Mouse (Mus musculus) kidney, embryonic 14.5 days (tissue): ENCODE data around the gene Hist1h3e. TPM values are rescaled to one million over a fixed set of nuclear protein-coding genes. Genes with fewer than 3 reads are reported as not detected.
"Not testable (repeated sequence)": the region's sequence is repeated elsewhere in the genome, so short reads cannot be mapped to it uniquely, and the experiment has no call there.

Experiments
- ATAC-seq: fragments of 200-750 bp; cut with Nextera tagmentation; 2 replicates; pipeline ENCODE4 v1.8.0; 2017; ENCODE audit warnings: moderate number of reproducible peaks, mild to moderate bottlenecking, moderate TSS enrichment, moderate library complexity; ENCODE audit not compliant: low FRiP score, low TSS enrichment
- H3K27ac ChIP-seq: fragments of 300-500 bp; sonication (generic); 2 replicates; pipeline ENCODE4 v1.5.1; 2014; ENCODE audit warnings: low read depth, mild to moderate bottlenecking, low read length, moderate library complexity, mixed read lengths
- H3K27me3 ChIP-seq: fragments of 300-500 bp; sonication (generic); 2 replicates; pipeline ENCODE4 v1.6.1; 2014; ENCODE audit warnings: mild to moderate bottlenecking, low read length; ENCODE audit not compliant: control insufficient read depth, insufficient read depth
- H3K36me3 ChIP-seq: fragments of 300-500 bp; sonication (generic); 2 replicates; pipeline ENCODE4 v1.6.1; 2014; ENCODE audit warnings: low read length, mixed read lengths; ENCODE audit not compliant: control insufficient read depth, insufficient read depth
- H3K4me1 ChIP-seq: fragments of 300-500 bp; sonication (generic); 2 replicates; pipeline ENCODE4 v1.6.1; 2014; ENCODE audit warnings: low read length, mixed read lengths; ENCODE audit not compliant: control insufficient read depth, insufficient read depth
- H3K4me2 ChIP-seq: fragments of 300-500 bp; sonication (generic); replicated peaks from 2 replicates; pipeline ENCODE4 v1.6.1; 2014; ENCODE audit warnings: low read depth, mild to moderate bottlenecking, low read length
- H3K4me3 ChIP-seq: fragments of 300-500 bp; sonication (generic); 2 replicates; pipeline ENCODE4 v1.5.1; 2014; ENCODE audit warnings: mild to moderate bottlenecking, low read length
- H3K9ac ChIP-seq: fragments of 300-500 bp; sonication (generic); 2 replicates; pipeline ENCODE4 v1.6.1; 2014; ENCODE audit warnings: low read depth, mild to moderate bottlenecking, low read length, moderate library complexity
- H3K9me3 ChIP-seq: fragments of 300-500 bp; sonication (generic); 2 replicates; pipeline ENCODE4 v1.6.1; 2016; ENCODE audit warnings: low read length; ENCODE audit not compliant: control insufficient read depth
- WGBS: fragments of 180-500 bp; shearing (Covaris S2); extraction: QIAGEN DNeasy Blood & Tissue Kit; methylation state at CpG from one replicate; pipeline ENCODE4 v1.1.7; 2014; 5-methylcytosine and 5-hydroxymethylcytosine counted together
- polyA plus RNA-seq: library from polyadenylated mRNA; unstranded; fragments of >200 nt; fragmentation: Nextera tagmentation; extraction: Ambion mirVana; gene quantifications from 2 replicates; pipeline ENCODE4 v1.2.1, GENCODE M21; 2014

Hist1h3e gene
- polyA plus RNA-seq, 1 experiment from 2014 or later = 11.4 TPM

- not testable (repeated sequence) for H3K27me3 ChIP-seq, H3K9me3 ChIP-seq, ATAC-seq, H3K4me2 ChIP-seq, H3K4me1 ChIP-seq, H3K36me3 ChIP-seq
- peak overlapping the region; percentile 89; the same call in 1 of the 2 replicates for H3K27ac ChIP-seq
- H3K9ac ChIP-seq = peak overlapping the region; percentile 69; the same call in 1 of the 2 replicates
- H3K4me3 ChIP-seq = peak overlapping the region; percentile 46
- WGBS = 0% methylated on average over 11 of the region's 14 CpGs
These were observed 17.4 kb downstream of the Hist1h3e start for GRCm38 (mm10) chr13:23544787-23545120.

GRCm38 (mm10) chr13:23543965-23544786 is 18.0 kb downstream of the Hist1h3e start, which contains the start of gene Hist1h3f:
Gene Hist1h3f, plus strand, starts transcription at chr13:23544052.
- peak; percentile 95 for ATAC-seq
- H3K36me3 ChIP-seq = no peaks in the 10 kb centered on the region
- H3K27me3 ChIP-seq = no peaks in the 10 kb centered on the region
- peak within 1 kb of the TSS; percentile 69 for H3K9ac ChIP-seq
- H3K4me2 ChIP-seq = peak within 1 kb of the TSS; percentile 76
- peak within 1 kb of the TSS; percentile 97 for H3K27ac ChIP-seq
- H3K4me1 ChIP-seq = no peaks in the 10 kb centered on the region
- H3K4me3 ChIP-seq = peak within 1 kb of the TSS; percentile 46
- whole genome bisulfite sequencing = under 1% methylated on average over 30 of the region's 45 CpGs
- no peaks in the 10 kb centered on the region for H3K9me3 ChIP-seq

- H3K27ac ChIP-seq = peak within 1 kb of the TSS; percentile 97
- H3K36me3 ChIP-seq, H3K27me3 ChIP-seq, H3K9me3 ChIP-seq, H3K4me1 ChIP-seq: not testable (repeated sequence)
- peak within 1 kb of the TSS; percentile 46 for H3K4me3 ChIP-seq
- WGBS = under 1% methylated on average over 24 of the region's 42 CpGs
- peak; percentile 96 for ATAC-seq
- peak within 1 kb of the TSS; percentile 69 for H3K9ac ChIP-seq
- H3K4me2 ChIP-seq = peak within 1 kb of the TSS; percentile 76
These were observed 19.1 kb downstream of the Hist1h3e start, which contains the start of gene Hist1h2bh for GRCm38 (mm10) chr13:23542999-23543607. Gene Hist1h2bh, minus strand, starts transcription at chr13:23543392.

DNA sequence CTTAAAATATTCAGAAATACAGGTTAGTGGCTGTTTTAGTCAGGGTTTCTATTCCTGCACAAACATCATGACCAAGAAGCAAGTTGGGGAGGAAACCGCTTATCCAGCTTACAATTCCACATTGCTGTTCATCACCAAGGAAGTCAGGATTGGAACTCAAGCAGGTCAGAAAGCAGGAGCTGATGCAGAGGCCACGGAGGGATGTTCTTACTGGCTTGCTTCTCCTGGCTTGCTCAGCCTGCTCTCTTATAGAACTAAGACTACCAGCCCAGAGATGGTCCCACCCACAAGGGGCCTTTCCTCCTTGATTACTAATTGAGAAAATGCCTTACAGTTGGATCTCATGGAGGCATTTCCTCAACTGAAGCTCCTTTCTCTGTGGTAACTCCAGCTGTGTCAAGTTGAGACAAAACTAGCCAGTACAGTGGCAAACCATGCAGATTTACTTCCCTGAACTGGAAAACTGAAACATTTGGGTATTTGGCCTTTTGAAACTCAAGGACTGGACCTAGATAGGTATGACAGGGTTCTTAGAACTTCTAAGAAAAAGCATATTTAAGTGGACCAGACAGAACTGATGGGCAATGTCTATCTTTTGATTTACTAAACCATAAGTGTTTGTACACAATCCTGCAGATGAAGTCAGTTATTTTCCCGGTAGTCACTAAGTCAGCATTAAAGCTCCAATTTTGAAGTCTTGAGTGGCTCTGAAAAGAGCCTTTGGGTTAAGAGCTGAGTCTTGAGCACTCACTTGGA is 19.8 kb downstream of the Hist1h3e start:
- H3K36me3 ChIP-seq, ATAC-seq, H3K27me3 ChIP-seq, H3K4me1 ChIP-seq, H3K9me3 ChIP-seq: not testable (repeated sequence)
- Histone ChIP-seq H3K4me3 (peak overlapping the region; percentile 44), H3K27ac (peak overlapping the region; percentile 88), H3K9ac (peak overlapping the region; percentile 68), H3K4me2 (peak overlapping the region; percentile 76)
- 11% methylated on average over 3 of the region's 3 CpGs for WGBS

DNA sequence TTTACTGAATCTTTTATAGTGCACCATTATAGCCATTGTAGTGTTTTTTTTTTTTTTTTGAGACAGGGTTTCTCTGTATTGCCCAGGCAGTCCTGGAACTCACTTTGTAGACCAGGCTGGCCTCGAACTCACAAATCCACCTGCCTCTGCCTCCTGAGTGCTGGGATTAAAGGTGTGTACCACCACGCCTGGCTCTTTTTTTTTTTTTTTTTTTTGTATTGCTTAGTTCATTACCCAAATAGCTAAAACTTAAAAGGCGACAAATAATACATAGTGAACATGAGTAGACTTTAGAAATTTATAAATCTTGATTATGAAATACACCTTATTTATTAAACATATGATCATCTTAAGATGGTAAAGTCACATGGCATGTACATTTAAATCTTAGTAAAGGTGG is 20.7 kb downstream of the Hist1h3e start:
- ATAC-seq = no peak
- no peaks in the 10 kb centered on the region for H3K27me3 ChIP-seq
- 90% methylated on average over 3 of the region's 3 CpGs for WGBS
- H3K4me3 ChIP-seq = no peak overlapping the region
- peaks cover 5% of the 10 kb centered on the region for H3K4me1 ChIP-seq
- no peak overlapping the region for H3K9ac ChIP-seq
- no peaks in the 10 kb centered on the region for H3K9me3 ChIP-seq
- H3K36me3 ChIP-seq = no peaks in the 10 kb centered on the region
- H3K27ac ChIP-seq = no peak overlapping the region
- H3K4me2 ChIP-seq = no peak overlapping the region

DNA sequence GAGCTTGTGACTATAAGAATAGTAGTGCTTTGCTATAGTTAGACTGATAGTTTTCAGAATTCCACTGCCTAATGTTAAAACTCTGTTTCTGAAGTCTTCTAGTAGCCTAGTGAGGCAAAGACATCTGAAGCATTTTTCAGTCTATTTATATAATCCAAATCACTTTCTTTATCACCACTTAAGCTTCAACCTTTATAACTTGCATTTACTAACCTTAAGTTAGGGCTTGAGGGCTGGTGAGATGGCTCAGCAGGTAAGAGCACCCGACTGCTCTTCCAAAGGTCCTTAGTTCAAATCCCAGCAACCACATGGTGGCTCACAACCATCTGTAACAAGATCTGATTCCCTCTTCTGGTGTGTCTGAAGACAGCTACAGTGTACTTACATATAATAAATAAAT is 22.3 kb downstream of the Hist1h3e start:
- not testable (repeated sequence) for H3K4me1 ChIP-seq, H3K9me3 ChIP-seq
- 68% methylated on average over 1 of the region's 1 CpGs for WGBS

GRCm38 (mm10) chr13:23538249-23538648 is 23.9 kb downstream of the Hist1h3e start:
- Histone ChIP-seq H3K4me2 (no peak overlapping the region), H3K27ac (no peak overlapping the region), H3K4me3 (no peak overlapping the region), H3K9me3 (no peaks in the 10 kb centered on the region), H3K36me3 (no peaks in the 10 kb centered on the region), H3K9ac (no peak overlapping the region), H3K27me3 (no peaks in the 10 kb centered on the region), H3K4me1 (peaks cover 10% of the 10 kb centered on the region)
- no peak for ATAC-seq
- WGBS = 72% methylated on average over 5 of the region's 5 CpGs

More for the DNA sequence above, 22.3 kb downstream of the Hist1h3e start:
- not testable (repeated sequence) for H3K4me3 ChIP-seq, H3K4me2 ChIP-seq, H3K27ac ChIP-seq, H3K27me3 ChIP-seq, ATAC-seq, H3K36me3 ChIP-seq, H3K9ac ChIP-seq

- Histone ChIP-seq H3K4me2 (peak overlapping the region; percentile 69), H3K36me3 (no peaks in the 10 kb centered on the region), H3K27ac (no peak overlapping the region), H3K4me3 (peak overlapping the region; percentile 62), H3K9ac (peak overlapping the region; percentile 89; the same call in 1 of the 2 replicates), H3K27me3 (no peaks in the 10 kb centered on the region), H3K4me1 (peaks cover 16% of the 10 kb centered on the region), H3K9me3 (no peaks in the 10 kb centered on the region)
- 68% methylated on average over 3 of the region's 3 CpGs for WGBS
- ATAC-seq = no peak
These were observed 25.0 kb downstream of the Hist1h3e start for GRCm38 (mm10) chr13:23537006-23537710.
